Mouse (Mus musculus) CH12.LX (cell line): ENCODE data around the gene Cpne8. TPM values are rescaled to one million over a fixed set of nuclear protein-coding genes. Genes with fewer than 3 reads are reported as not detected.

Source experiments
- DNase-seq: peaks from one replicate; pipeline ENCODE4 v3.0.0-alpha.2; 2013; ENCODE audit errors: extremely low read depth
- H3K27ac ChIP-seq: 2 replicates; pipeline ENCODE4 v1.5.1; 2012; ENCODE audit warnings: low read depth, mild to moderate bottlenecking, control low read depth, moderate library complexity; ENCODE audit not compliant: insufficient read depth
- H3K27me3 ChIP-seq: replicated peaks from 2 replicates; pipeline ENCODE3; 2012; ENCODE audit warnings: inconsistent platforms
- H3K36me3 ChIP-seq, 2 experiments: replicated peaks in 1 of 2; 2 replicates each; pipeline versions ENCODE3 to v1.6.1; 2012; ENCODE audit warnings: inconsistent platforms in 1 of 2, low read length in 1 of 2, mild to moderate bottlenecking in 1 of 2, mixed read lengths in 1 of 2, moderate library complexity in 1 of 2; ENCODE audit not compliant: control insufficient read depth in 1 of 2, insufficient read depth in 1 of 2
- H3K4me1 ChIP-seq, 2 experiments: 2 replicates each; pipeline ENCODE4 v1.6.1; 2012; ENCODE audit warnings: inconsistent platforms in 1 of 2, moderate library complexity in 1 of 2; ENCODE audit not compliant: insufficient read depth in 2 of 2, control insufficient read depth in 1 of 2
- H3K4me2 ChIP-seq: 2 replicates; pipeline ENCODE4 v1.6.1; 2012; ENCODE audit warnings: low read depth, mild to moderate bottlenecking, control low read depth; ENCODE audit not compliant: poor library complexity, insufficient read depth, severe bottlenecking
- H3K4me3 ChIP-seq, 3 experiments: fragments of 150-350 bp in 1 of 3; sonication (generic) in 1 of 3; replicated peaks in 1 of 3; 2 replicates each; pipeline versions ENCODE3 to v1.5.1; 2011 to 2012; ENCODE audit warnings: low read depth in 2 of 3, low read length in 2 of 3, mild to moderate bottlenecking in 2 of 3, moderate library complexity in 2 of 3, control low read depth in 1 of 3, improper control_type of control experiment in 1 of 3, inconsistent platforms in 1 of 3, mixed read lengths in 1 of 3; ENCODE audit not compliant: poor library complexity in 1 of 3
- H3K79me2 ChIP-seq: replicated peaks from 2 replicates; pipeline ENCODE4 v1.6.1; 2012; ENCODE audit warnings: mild to moderate bottlenecking, moderate library complexity; ENCODE audit not compliant: control insufficient read depth, poor library complexity, insufficient read depth, severe bottlenecking; ENCODE audit errors: extremely low read depth
- H3K9ac ChIP-seq: 2 replicates; pipeline ENCODE4 v1.6.1; 2012; ENCODE audit warnings: low read depth, mild to moderate bottlenecking, control low read depth, moderate library complexity; ENCODE audit not compliant: insufficient read depth
- H3K9me3 ChIP-seq: replicated peaks from 2 replicates; pipeline ENCODE3; 2012; ENCODE audit warnings: low read length, inconsistent platforms, mixed read lengths
- CHD2 ChIP-seq: IDR thresholded peaks from 2 replicates; pipeline ENCODE4 v1.6.1; 2011; ENCODE audit warnings: low read length, improper control_type of control experiment
- ELF1 ChIP-seq: IDR thresholded peaks from 2 replicates; pipeline ENCODE4 v1.6.1; 2014; ENCODE audit warnings: low read depth, mild to moderate bottlenecking, inconsistent platforms, low read length, improper control_type of control experiment
- ETS1 ChIP-seq: conservative IDR thresholded peaks from 2 replicates; pipeline ENCODE4 v1.6.1; 2012; ENCODE audit warnings: low read depth, mild to moderate bottlenecking, inconsistent platforms, low read length, improper control_type of control experiment, moderate library complexity
- HCFC1 ChIP-seq: IDR thresholded peaks from 2 replicates; pipeline ENCODE4 v1.6.1; 2012; ENCODE audit warnings: low read depth, mild to moderate bottlenecking, inconsistent platforms, low read length, improper control_type of control experiment
- IRF4 ChIP-seq: IDR thresholded peaks from 2 replicates; pipeline ENCODE4 v1.6.1; 2014; ENCODE audit warnings: low read depth, mild to moderate bottlenecking, inconsistent platforms, low read length, improper control_type of control experiment
- JUN ChIP-seq: IDR thresholded peaks from 2 replicates; pipeline ENCODE4 v1.6.1; 2011; ENCODE audit warnings: low read depth, mild to moderate bottlenecking, low read length, improper control_type of control experiment, moderate library complexity; ENCODE audit not compliant: insufficient read depth
- JUND ChIP-seq: conservative IDR thresholded peaks from 2 replicates; pipeline ENCODE4 v1.6.1; 2011; ENCODE audit warnings: low read depth, low read length, improper control_type of control experiment
- KAT2A ChIP-seq: IDR thresholded peaks from 2 replicates; pipeline ENCODE4 v1.6.1; 2012; ENCODE audit warnings: low read length, improper control_type of control experiment, inconsistent platforms; ENCODE audit not compliant: insufficient replicate concordance
- MAFK ChIP-seq: IDR thresholded peaks from 2 replicates; pipeline ENCODE4 v1.6.1; 2011; ENCODE audit warnings: low read length, improper control_type of control experiment; ENCODE audit not compliant: insufficient replicate concordance
- MAZ ChIP-seq: IDR thresholded peaks from 2 replicates; pipeline ENCODE4 v1.6.1; 2012; ENCODE audit warnings: low read depth, mild to moderate bottlenecking, inconsistent platforms, low read length, improper control_type of control experiment, moderate library complexity
- NELFE ChIP-seq: IDR thresholded peaks from 2 replicates; pipeline ENCODE4 v1.6.1; 2011; ENCODE audit warnings: low read depth, low read length, improper control_type of control experiment
- NRF1 ChIP-seq: IDR thresholded peaks from 2 replicates; pipeline ENCODE4 v1.6.1; 2014; ENCODE audit warnings: low read depth, mild to moderate bottlenecking, inconsistent platforms, low read length, improper control_type of control experiment, moderate library complexity
- PAX5 ChIP-seq: IDR thresholded peaks from 2 replicates; pipeline ENCODE4 v1.6.1; 2012; ENCODE audit warnings: low read length, inconsistent platforms, mixed read lengths
- POLR2A ChIP-seq: IDR thresholded peaks from 2 replicates; pipeline ENCODE4 v1.6.1; 2011; ENCODE audit warnings: low read depth, mild to moderate bottlenecking, improper control_type of control experiment, low read length
- POLR2AphosphoS2 ChIP-seq: IDR thresholded peaks from 2 replicates; pipeline ENCODE4 v1.6.1; 2011; ENCODE audit warnings: low read depth, low read length, improper control_type of control experiment
- RAD21 ChIP-seq: IDR thresholded peaks from 2 replicates; pipeline ENCODE4 v1.6.1; 2011; ENCODE audit warnings: low read depth, mild to moderate bottlenecking, low read length, improper control_type of control experiment, moderate library complexity
- RCOR1 ChIP-seq: conservative IDR thresholded peaks from 2 replicates; pipeline ENCODE4 v1.6.1; 2012; ENCODE audit warnings: low read depth, mild to moderate bottlenecking, inconsistent platforms, low read length, improper control_type of control experiment
- SIN3A ChIP-seq: IDR thresholded peaks from 2 replicates; pipeline ENCODE4 v1.6.1; 2012; ENCODE audit warnings: low read length, improper control_type of control experiment, inconsistent platforms
- TBP ChIP-seq: conservative IDR thresholded peaks from 2 replicates; pipeline ENCODE4 v1.6.1; 2011; ENCODE audit warnings: low read depth, low read length, improper control_type of control experiment
- TCF12 ChIP-seq: IDR thresholded peaks from 2 replicates; pipeline ENCODE4 v1.6.1; 2014; ENCODE audit warnings: low read depth, mild to moderate bottlenecking, inconsistent platforms, low read length, improper control_type of control experiment
- USF1 ChIP-seq: IDR thresholded peaks from 2 replicates; pipeline ENCODE4 v1.6.1; 2014; ENCODE audit warnings: low read depth, mild to moderate bottlenecking, inconsistent platforms, low read length, improper control_type of control experiment
- USF2 ChIP-seq: conservative IDR thresholded peaks from 2 replicates; pipeline ENCODE4 v1.6.1; 2011; ENCODE audit warnings: low read depth, low read length, improper control_type of control experiment
- ZC3H11A ChIP-seq: IDR thresholded peaks from 2 replicates; pipeline ENCODE4 v1.6.1; 2012; ENCODE audit warnings: low read depth, mild to moderate bottlenecking, inconsistent platforms, low read length, improper control_type of control experiment
- ZKSCAN1 ChIP-seq: IDR thresholded peaks from 2 replicates; pipeline ENCODE4 v1.6.1; 2012; ENCODE audit warnings: low read depth, inconsistent platforms, low read length, improper control_type of control experiment, borderline replicate concordance
- ZMIZ1 ChIP-seq: IDR thresholded peaks from 2 replicates; pipeline ENCODE4 v1.6.1; 2012; ENCODE audit warnings: low read depth, mild to moderate bottlenecking, inconsistent platforms, low read length, improper control_type of control experiment
- ZNF384 ChIP-seq: IDR thresholded peaks from 2 replicates; pipeline ENCODE4 v1.6.1; 2012; ENCODE audit warnings: low read depth, low read length, improper control_type of control experiment, inconsistent platforms
- dilution Hi-C: fragments of 300-500 bp; cut with MboI; formaldehyde crosslinking; loops from 2 replicates; pipeline ENCODE4 v1.14.3; 2020; ENCODE audit warnings: low sequenced_read_pairs; ENCODE audit not compliant: extremely low pct_unique_long_range_greater_than_20kb, extremely low pct_ligation_motif_present
- in situ Hi-C: fragments of 300-500 bp; cut with MboI; formaldehyde crosslinking; loops from 3 replicates; pipeline ENCODE4 v1.14.3; 2019; ENCODE audit warnings: low sequenced_read_pairs, low pct_ligation_motif_present, low pct_unique_long_range_greater_than_20kb, mixed read lengths
- polyA plus RNA-seq: library from polyadenylated mRNA; unstranded; fragments of >175 nt; gene quantifications from 2 replicates; pipeline ENCODE4 v1.2.1, GENCODE M21; 2012; ENCODE audit warnings: low read depth; ENCODE audit not compliant: insufficient read length
- total RNA-seq, 2 experiments: library from RNA; depleted of rRNA; stranded (reverse); fragments of 300-350 nt in 1 of 2; fragments of >200 nt in 1 of 2; gene quantifications; 2 replicates each; pipeline ENCODE4 v1.2.3; 2012 to 2014

Cpne8 gene
- total and polyA plus RNA-seq, 3 experiments: 0.66 to 7.1 (median 1.2) TPM

DNA sequence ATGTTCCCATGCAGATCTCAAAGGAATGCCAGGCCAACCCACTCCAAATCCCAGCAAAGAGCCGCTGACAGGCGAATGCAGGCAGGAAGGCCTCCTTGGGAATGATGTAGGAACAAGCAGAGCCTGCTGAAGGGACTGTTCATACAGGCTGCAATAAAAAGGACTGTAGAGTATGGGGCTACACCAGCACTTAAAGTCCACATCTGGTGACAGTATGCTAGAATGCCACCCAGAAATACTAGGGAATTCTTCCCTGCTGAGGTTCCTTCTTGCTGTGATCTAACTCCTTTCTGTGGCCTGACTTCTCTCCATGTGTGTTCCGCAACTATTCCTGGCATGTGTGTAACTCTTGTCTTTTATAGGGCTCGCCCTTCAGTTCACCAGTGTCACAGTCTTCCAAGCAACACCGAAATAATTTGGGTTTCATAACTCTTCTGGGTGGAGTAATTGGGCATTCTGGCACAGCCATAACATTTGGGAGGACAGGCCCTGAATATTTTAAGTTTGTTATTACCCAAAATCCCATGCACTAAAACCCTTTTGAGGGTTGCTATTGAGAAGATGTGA lies 32.1 kb downstream of the Cpne8 start:
- Histone ChIP-seq H3K27me3 (no peaks in the 10 kb centered on the region), H3K36me3 (no peaks in the 10 kb centered on the region), H3K4me1 (no peaks in the 10 kb centered on the region), H3K9me3 (peaks cover 62% of the 10 kb centered on the region), H3K9ac (no peak overlapping the region), H3K4me2 (no peak overlapping the region), H3K4me3 (no peak overlapping the region), H3K27ac (no peak overlapping the region), H3K79me2 (no peaks in the 10 kb centered on the region)
- DNase-seq: no peak
- dilution Hi-C loops (no loop called here), in situ Hi-C loops (no loop called here)
- TF ChIP-seq NELFE (no peak), MAFK (no peak), JUN (no peak), POLR2A (no peak), KAT2A (no peak), USF2 (no peak), ZMIZ1 (no peak), MAZ (no peak)

GRCm38 (mm10) chr15:90646326-90646725 lies 32.9 kb downstream of the Cpne8 start:
- Histone ChIP-seq H3K27me3 (no peaks in the 10 kb centered on the region), H3K36me3 (no peaks in the 10 kb centered on the region), H3K4me2 (no peak overlapping the region), H3K9ac (no peak overlapping the region), H3K79me2 (no peaks in the 10 kb centered on the region), H3K9me3 (peaks cover 55% of the 10 kb centered on the region), H3K4me3 (no peak overlapping the region), H3K4me1 (no peaks in the 10 kb centered on the region), H3K27ac (no peak overlapping the region)
- DNase-seq: no peak
- TF ChIP-seq SIN3A (no peak), USF2 (no peak), JUN (no peak), MAZ (no peak), ZNF384 (no peak), MAFK (no peak), NRF1 (no peak), USF1 (no peak), CHD2 (no peak), ETS1 (no peak)
- TF ChIP-seq, all 38 proteins: peak for 0
- in situ Hi-C loops (no loop called here), dilution Hi-C loops (no loop called here)

- no peak for DNase-seq
- Histone ChIP-seq H3K27me3 (no peaks in the 10 kb centered on the region), H3K9me3 (peaks cover 54% of the 10 kb centered on the region), H3K36me3 (no peaks in the 10 kb centered on the region), H3K9ac (no peak overlapping the region), H3K4me1 (no peaks in the 10 kb centered on the region), H3K27ac (no peak overlapping the region), H3K4me2 (no peak overlapping the region), H3K79me2 (no peaks in the 10 kb centered on the region), H3K4me3 (no peak overlapping the region)
- in situ Hi-C loops (no loop called here), dilution Hi-C loops (no loop called here)
- TF ChIP-seq USF2: no peak
- TF ChIP-seq TCF12: no peak
- TF ChIP-seq USF1: no peak
- TF ChIP-seq RAD21: no peak
- no peak for TF ChIP-seq POLR2AphosphoS2
- TF ChIP-seq IRF4: no peak
- no peak for TF ChIP-seq POLR2A
- no peak for TF ChIP-seq PAX5
- TF ChIP-seq CHD2: no peak
- no peak for TF ChIP-seq TBP
- TF ChIP-seq ZKSCAN1: no peak
- no peak for TF ChIP-seq JUND
- no peak for TF ChIP-seq ELF1
- no peak for TF ChIP-seq NELFE
- no peak for TF ChIP-seq HCFC1
- no peak for TF ChIP-seq RCOR1
- no peak for TF ChIP-seq ZC3H11A
These were observed 33.4 kb downstream of the Cpne8 start for GRCm38 (mm10) chr15:90645828-90646227.
